Mouse (Mus musculus): ENCODE measurements around the gene Ppp1r13l.

Gene Ppp1r13l

GRCm38 (mm10) chr7:19359299-19359891 lies at the start of gene Ppp1r13l, which contains the start of gene Cd3eap:
Ppp1r13l (plus strand) TSS chr7:19359749.
Cd3eap (minus strand) TSS chr7:19359483.
- peak; percentile 77 for DNase-seq (ENCODE audit: low spot score)

DNA sequence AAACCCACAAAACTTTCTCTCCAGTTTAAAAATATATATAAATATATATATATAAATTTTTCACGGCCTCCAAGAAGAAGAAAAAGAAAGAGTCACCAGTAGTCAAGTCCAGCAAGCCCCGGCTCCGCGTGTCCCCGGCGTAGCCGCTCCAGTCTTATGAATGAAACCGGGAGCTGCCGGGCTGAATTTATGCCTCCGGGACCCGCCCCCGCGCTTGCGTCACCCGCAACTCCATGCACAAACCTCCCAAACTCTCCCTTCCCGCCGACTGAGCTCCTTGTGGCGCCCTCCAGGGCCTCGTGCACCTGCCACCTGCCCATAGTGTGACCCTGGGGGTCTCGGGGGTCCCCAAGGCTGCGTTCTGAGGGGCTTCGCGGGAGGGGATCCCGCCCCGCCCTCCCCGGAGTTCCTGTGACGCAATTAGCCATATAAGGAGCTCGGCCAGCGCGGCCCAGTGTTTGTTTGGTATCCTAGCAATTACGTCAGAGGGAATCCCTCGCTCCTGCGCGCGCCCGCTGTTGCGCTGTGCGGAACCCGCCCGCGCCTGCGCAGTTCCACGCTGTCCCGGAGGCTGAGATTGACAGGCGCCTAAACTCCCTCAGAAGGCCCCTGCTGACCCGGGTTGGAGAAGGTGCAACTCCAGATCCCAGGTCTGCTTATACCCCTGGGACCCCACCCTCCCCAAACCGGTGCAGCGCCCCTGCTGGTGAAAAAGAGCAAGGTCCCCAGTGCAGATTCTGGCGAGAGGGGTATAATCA lies 49.5 kb upstream of the Ppp1r13l start, which contains the start of gene Fosb:
Gene Fosb, minus strand, starts transcription at position 168 of the 758 bp plus-strand sequence.
- DNase-seq (ENCODE audit: low spot score) = peak; percentile 92

- no peak for DNase-seq (ENCODE audit: low spot score)
Observed at GRCm38 (mm10) chr7:19311991-19312390, 47.6 kb upstream of the Ppp1r13l start.

GRCm38 (mm10) chr7:19314033-19314432 lies 45.5 kb upstream of the Ppp1r13l start:
- no peak for DNase-seq (ENCODE audit: low spot score)

- DNase-seq (ENCODE audit: low spot score) = no peak
Observed at GRCm38 (mm10) chr7:19316451-19317161, 42.9 kb upstream of the Ppp1r13l start.

DNA sequence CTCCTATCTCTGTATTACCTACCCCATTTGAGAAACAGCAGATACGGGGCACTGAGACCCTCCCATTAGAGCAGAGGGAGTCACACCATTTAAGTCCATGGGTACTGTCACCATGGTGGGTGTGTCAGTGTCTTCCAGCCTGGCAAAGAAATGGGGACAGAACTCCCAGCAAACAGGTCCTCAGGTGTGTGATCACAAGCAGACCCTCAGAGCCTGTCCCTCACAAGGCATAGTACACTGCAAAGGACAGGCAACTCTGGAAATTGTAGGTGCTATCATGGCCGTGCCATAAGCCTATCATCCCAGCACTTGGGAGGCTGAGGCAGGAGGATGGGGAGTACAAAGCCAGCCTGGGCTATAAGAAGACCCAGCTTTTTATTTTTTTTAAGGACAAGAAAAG lies 41.3 kb upstream of the Ppp1r13l start:
- no peak for DNase-seq (ENCODE audit: low spot score)

DNA sequence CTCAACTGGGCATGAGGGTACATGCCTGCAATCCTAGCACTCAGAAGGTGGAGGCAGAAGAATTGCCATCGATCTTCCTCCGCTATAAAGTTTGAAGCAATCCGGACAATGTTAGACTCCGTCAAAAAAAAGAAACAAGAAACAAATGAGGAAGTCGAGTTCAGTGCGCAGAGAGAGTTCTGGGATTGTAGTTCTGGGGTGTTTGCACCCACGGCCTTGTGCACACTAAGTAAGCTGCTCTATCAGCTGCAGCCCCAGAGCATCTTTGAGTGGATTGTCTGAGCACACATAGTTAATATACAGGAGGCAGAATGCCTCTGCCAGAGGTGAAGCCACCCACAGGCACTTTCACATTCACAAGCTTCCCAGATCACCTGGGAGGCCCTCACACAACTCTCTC lies 40.9 kb upstream of the Ppp1r13l start:
- DNase-seq (ENCODE audit: low spot score) = no peak

GRCm38 (mm10) chr7:19319458-19319857 lies 40.1 kb upstream of the Ppp1r13l start:
- DNase-seq (ENCODE audit: low spot score) = no peak

DNA sequence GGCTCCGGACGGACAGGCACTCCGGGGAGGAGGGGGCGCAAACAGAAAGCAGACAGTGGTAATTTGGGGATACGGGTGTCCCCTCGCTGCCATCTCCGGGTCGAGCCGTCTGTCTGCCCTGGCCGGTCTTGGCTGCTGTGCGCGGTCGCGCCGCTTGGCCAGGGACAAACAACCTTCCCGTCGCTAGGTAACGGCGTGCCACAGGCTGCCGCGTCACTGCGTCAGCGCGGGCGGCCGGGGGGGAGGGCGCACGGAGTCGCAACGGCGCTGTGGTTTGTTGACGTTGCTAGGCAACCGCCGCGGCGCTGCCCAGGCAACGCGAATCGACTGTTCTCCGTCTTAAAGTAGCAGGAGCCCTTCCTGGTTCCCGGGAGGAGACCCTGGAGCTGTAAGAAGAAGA lies 39.6 kb upstream of the Ppp1r13l start:
- DNase-seq (ENCODE audit: low spot score) = peak; percentile 89

DNA sequence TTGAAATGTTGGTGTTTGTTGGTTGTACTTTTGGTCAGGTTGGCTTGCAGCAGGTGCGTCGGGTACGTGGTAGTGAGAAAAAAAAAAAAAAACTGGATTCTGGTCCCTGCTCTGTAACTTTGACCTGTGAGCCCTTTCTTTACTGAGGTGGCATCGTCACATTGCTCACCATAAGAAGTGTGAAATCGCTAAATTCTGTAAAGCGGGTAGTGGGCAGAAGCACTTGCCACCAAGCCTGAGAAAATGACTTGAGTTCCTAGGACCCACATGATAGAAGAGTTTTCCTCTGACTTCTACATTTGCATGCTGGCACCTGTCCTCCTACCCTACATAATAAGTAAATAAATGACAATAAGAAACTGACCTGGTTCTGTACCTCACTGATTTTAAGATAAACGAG lies 38.9 kb upstream of the Ppp1r13l start:
- DNase-seq (ENCODE audit: low spot score) = no peak

GRCm38 (mm10) chr7:19321464-19321863 lies 38.1 kb upstream of the Ppp1r13l start:
- no peak for DNase-seq (ENCODE audit: low spot score)

DNA sequence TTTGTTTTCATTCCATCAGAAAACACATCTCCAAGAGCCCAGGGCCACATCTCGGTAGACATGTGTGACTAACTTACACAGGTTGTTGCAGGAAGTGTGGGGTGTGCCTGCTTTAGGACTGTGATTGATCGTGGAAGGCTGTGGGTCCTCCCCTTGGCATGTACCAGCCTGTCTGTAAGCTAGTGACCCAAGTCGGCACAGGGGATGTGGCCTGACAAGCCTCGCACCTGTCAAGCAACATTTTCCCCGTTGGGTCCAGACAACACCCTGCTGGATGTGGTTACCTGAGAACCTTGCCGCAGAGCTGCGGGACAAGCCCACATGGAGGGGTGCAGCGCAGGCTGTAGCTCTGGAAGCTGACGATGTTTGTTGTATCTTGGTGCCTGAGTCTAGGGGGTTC lies 37.1 kb upstream of the Ppp1r13l start:
- no peak for DNase-seq (ENCODE audit: low spot score)

DNA sequence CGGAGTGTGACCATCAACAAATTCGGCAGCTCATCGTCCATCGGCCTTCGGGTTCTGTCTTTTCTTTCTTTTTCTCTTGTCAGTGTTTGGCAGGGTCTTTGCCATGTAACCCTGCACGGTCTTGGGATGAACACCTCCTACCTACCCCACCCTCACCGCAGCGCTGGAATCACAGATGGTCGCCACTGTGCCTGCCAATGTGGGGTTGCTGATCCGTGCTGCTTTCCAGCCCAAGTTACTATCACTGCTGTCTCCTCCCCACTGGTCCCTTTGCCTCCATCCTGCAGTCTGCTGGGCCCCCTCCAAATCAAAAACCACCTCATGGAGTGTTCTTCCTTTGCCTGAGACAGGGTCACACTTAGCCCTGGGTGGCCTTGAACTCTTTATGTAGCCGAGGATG lies 35.3 kb upstream of the Ppp1r13l start:
- no peak for DNase-seq (ENCODE audit: low spot score)

GRCm38 (mm10) chr7:19325262-19326199 lies 34.0 kb upstream of the Ppp1r13l start:
- no peak for DNase-seq (ENCODE audit: low spot score)

DNA sequence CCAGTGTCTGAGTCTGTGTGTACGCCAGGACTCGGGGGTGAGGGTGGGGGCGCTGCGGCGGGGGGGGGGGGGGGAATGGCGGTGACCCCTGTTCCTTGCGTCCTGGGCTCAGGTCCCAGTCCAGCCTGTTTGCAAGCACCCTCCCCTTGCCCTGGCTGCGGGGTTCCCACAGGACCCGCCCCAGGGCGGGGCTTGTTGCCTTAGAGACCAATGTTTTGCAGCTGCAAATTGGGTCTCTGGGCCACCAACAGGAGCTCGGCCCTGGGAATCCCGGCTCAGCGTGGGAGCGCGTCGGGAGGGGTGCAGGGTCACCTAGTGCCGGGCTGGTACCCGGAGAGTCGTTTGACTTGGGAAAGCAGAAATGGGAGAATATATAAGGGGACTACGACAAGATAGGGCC lies 33.2 kb upstream of the Ppp1r13l start:
- DNase-seq (ENCODE audit: low spot score) = peak; percentile 77

- DNase-seq (ENCODE audit: low spot score) = peak; percentile 71
Observed at GRCm38 (mm10) chr7:19327128-19327527, 32.4 kb upstream of the Ppp1r13l start.

DNA sequence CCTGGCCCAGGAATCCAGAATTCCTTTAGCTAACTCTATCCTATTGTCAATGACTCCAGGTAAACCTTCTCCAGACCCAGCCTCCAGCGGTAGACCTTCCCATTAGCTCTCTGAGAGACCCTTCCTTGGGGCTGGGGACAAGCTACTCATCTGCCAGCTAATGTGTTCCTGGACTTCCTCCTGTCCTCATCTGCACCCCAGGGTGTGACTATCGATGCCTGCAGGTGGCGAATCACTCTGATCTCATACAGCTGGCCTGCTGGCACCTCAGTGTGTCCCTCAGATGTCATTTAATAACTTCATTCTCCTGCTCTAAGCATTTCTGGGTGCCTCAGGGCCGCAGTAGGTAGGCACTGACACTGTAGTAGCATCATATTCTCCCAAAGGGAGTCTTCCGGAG lies 31.8 kb upstream of the Ppp1r13l start:
- no peak for DNase-seq (ENCODE audit: low spot score)

- no peak for DNase-seq (ENCODE audit: low spot score)
Observed at GRCm38 (mm10) chr7:19328425-19328824, 31.1 kb upstream of the Ppp1r13l start.

- no peak for DNase-seq (ENCODE audit: low spot score)
Observed at GRCm38 (mm10) chr7:19331910-19332309, 27.6 kb upstream of the Ppp1r13l start.

GRCm38 (mm10) chr7:19332709-19333352 lies 26.7 kb upstream of the Ppp1r13l start:
- no peak for DNase-seq (ENCODE audit: low spot score)

- no peak for DNase-seq (ENCODE audit: low spot score)
Observed at GRCm38 (mm10) chr7:19335583-19335982, 24.0 kb upstream of the Ppp1r13l start.
